Mouse (Mus musculus): ENCODE measurements around the gene Diras2. TPM values are rescaled to one million over a fixed set of nuclear protein-coding genes. Genes with fewer than 3 reads are reported as not detected.
"Not testable (repeated sequence)": the region's sequence is repeated elsewhere in the genome, so short reads cannot be mapped to it uniquely, and the experiment has no call there.

The Diras2 gene
- polyA plus RNA-seq, 1 experiment from 2014 or later: 0.40 TPM

GRCm38 (mm10) chr13:52510172-52510880, 20.8 kb downstream of the Diras2 start:
- Histone ChIP-seq H3K4me2 (no peak overlapping the region), H3K4me1 (no peaks in the 10 kb centered on the region), H3K27ac (no peak overlapping the region), H3K4me3 (replicated peaks) (no peak overlapping the region), H3K27me3 (no peaks in the 10 kb centered on the region), H3K9ac (no peak overlapping the region), H3K9me3 (replicated peaks) (no peaks in the 10 kb centered on the region), H3K36me3 (no peaks in the 10 kb centered on the region)
- no peak for ATAC-seq (replicated peaks; ENCODE audit: low FRiP score)
- 74% methylated on average over 4 of the region's 4 CpGs for WGBS

- no peaks in the 10 kb centered on the region for H3K27me3 ChIP-seq
- WGBS: 91% methylated on average over 35 of the region's 35 CpGs
- ATAC-seq (replicated peaks; ENCODE audit: low FRiP score): no peak
- no peaks in the 10 kb centered on the region for H3K9me3 ChIP-seq (replicated peaks)
- H3K36me3 ChIP-seq: no peaks in the 10 kb centered on the region
- no peaks in the 10 kb centered on the region for H3K4me1 ChIP-seq
- no peak overlapping the region for H3K4me3 ChIP-seq (replicated peaks)
- no peak overlapping the region for H3K27ac ChIP-seq
- H3K9ac ChIP-seq: no peak overlapping the region
- no peak overlapping the region for H3K4me2 ChIP-seq
Measured at GRCm38 (mm10) chr13:52507460-52508293, 23.4 kb downstream of the Diras2 start.

GRCm38 (mm10) chr13:52506822-52507221, 24.3 kb downstream of the Diras2 start:
- H3K36me3 ChIP-seq; H3K27ac ChIP-seq; H3K9me3 ChIP-seq (replicated peaks); H3K4me3 ChIP-seq (replicated peaks); ATAC-seq (replicated peaks; ENCODE audit: low FRiP score); H3K9ac ChIP-seq; H3K4me1 ChIP-seq; H3K4me2 ChIP-seq; H3K27me3 ChIP-seq: not testable (repeated sequence)
- WGBS: 74% methylated on average over 3 of the region's 3 CpGs

GRCm38 (mm10) chr13:52505683-52506285, 25.3 kb downstream of the Diras2 start:
- 76% methylated on average over 5 of the region's 5 CpGs for WGBS
- not testable (repeated sequence) for H3K4me1 ChIP-seq; ATAC-seq (replicated peaks; ENCODE audit: low FRiP score)

GRCm38 (mm10) chr13:52501686-52502085, 29.4 kb downstream of the Diras2 start:
- no peaks in the 10 kb centered on the region for H3K4me1 ChIP-seq
- no peak for ATAC-seq (replicated peaks; ENCODE audit: low FRiP score)
- no peak overlapping the region for H3K9ac ChIP-seq
- H3K9me3 ChIP-seq (replicated peaks): no peaks in the 10 kb centered on the region
- H3K27me3 ChIP-seq: no peaks in the 10 kb centered on the region
- 50% methylated on average over 8 of the region's 8 CpGs for WGBS
- no peak overlapping the region for H3K27ac ChIP-seq
- no peaks in the 10 kb centered on the region for H3K36me3 ChIP-seq
- H3K4me2 ChIP-seq: no peak overlapping the region
- H3K4me3 ChIP-seq (replicated peaks): no peak overlapping the region

More at GRCm38 (mm10) chr13:52505683-52506285, 25.3 kb downstream of the Diras2 start:
- H3K4me3 ChIP-seq (replicated peaks); H3K9ac ChIP-seq; H3K27ac ChIP-seq; H3K27me3 ChIP-seq; H3K36me3 ChIP-seq; H3K9me3 ChIP-seq (replicated peaks); H3K4me2 ChIP-seq: not testable (repeated sequence)

GRCm38 (mm10) chr13:52497029-52497550, 34.0 kb downstream of the Diras2 start:
- Histone ChIP-seq H3K27ac (no peak overlapping the region), H3K36me3 (no peaks in the 10 kb centered on the region), H3K9me3 (replicated peaks) (no peaks in the 10 kb centered on the region), H3K9ac (no peak overlapping the region), H3K4me1 (no peaks in the 10 kb centered on the region), H3K4me3 (replicated peaks) (no peak overlapping the region), H3K27me3 (no peaks in the 10 kb centered on the region), H3K4me2 (no peak overlapping the region)
- 56% methylated on average over 4 of the region's 4 CpGs for WGBS
- ATAC-seq (replicated peaks; ENCODE audit: low FRiP score): no peak

GRCm38 (mm10) chr13:52488821-52489220, 42.3 kb downstream of the Diras2 start:
- no peak overlapping the region for H3K9ac ChIP-seq
- ATAC-seq (replicated peaks; ENCODE audit: low FRiP score): no peak
- H3K27ac ChIP-seq: no peak overlapping the region
- H3K4me3 ChIP-seq (replicated peaks): no peak overlapping the region
- no peaks in the 10 kb centered on the region for H3K27me3 ChIP-seq
- H3K4me2 ChIP-seq: no peak overlapping the region
- no peaks in the 10 kb centered on the region for H3K4me1 ChIP-seq
- H3K9me3 ChIP-seq (replicated peaks): no peaks in the 10 kb centered on the region
- no peaks in the 10 kb centered on the region for H3K36me3 ChIP-seq
- 82% methylated on average over 7 of the region's 7 CpGs for WGBS

GRCm38 (mm10) chr13:52484064-52484463, 47.0 kb downstream of the Diras2 start:
- no peaks in the 10 kb centered on the region for H3K9me3 ChIP-seq (replicated peaks)
- no peak overlapping the region for H3K4me3 ChIP-seq (replicated peaks)
- no peak overlapping the region for H3K4me2 ChIP-seq
- no peaks in the 10 kb centered on the region for H3K27me3 ChIP-seq
- no peak overlapping the region for H3K27ac ChIP-seq
- no peaks in the 10 kb centered on the region for H3K4me1 ChIP-seq
- no peak for ATAC-seq (replicated peaks; ENCODE audit: low FRiP score)
- no peaks in the 10 kb centered on the region for H3K36me3 ChIP-seq
- WGBS: 81% methylated on average over 4 of the region's 4 CpGs
- no peak overlapping the region for H3K9ac ChIP-seq

- WGBS: 85% methylated on average over 2 of the region's 2 CpGs
- H3K4me1 ChIP-seq: no peaks in the 10 kb centered on the region
- H3K4me3 ChIP-seq (replicated peaks): no peak overlapping the region
- no peak for ATAC-seq (replicated peaks; ENCODE audit: low FRiP score)
- H3K4me2 ChIP-seq: no peak overlapping the region
- H3K36me3 ChIP-seq: no peaks in the 10 kb centered on the region
- no peak overlapping the region for H3K9ac ChIP-seq
- no peak overlapping the region for H3K27ac ChIP-seq
- no peaks in the 10 kb centered on the region for H3K27me3 ChIP-seq
- no peaks in the 10 kb centered on the region for H3K9me3 ChIP-seq (replicated peaks)
Measured at GRCm38 (mm10) chr13:52481786-52482185, 49.3 kb downstream of the Diras2 start.

GRCm38 (mm10) chr13:52479146-52479545, 51.9 kb downstream of the Diras2 start:
- Histone ChIP-seq H3K36me3 (no peaks in the 10 kb centered on the region), H3K4me2 (no peak overlapping the region), H3K4me3 (replicated peaks) (no peak overlapping the region), H3K9ac (no peak overlapping the region), H3K9me3 (replicated peaks) (no peaks in the 10 kb centered on the region), H3K27ac (no peak overlapping the region), H3K4me1 (no peaks in the 10 kb centered on the region), H3K27me3 (no peaks in the 10 kb centered on the region)
- WGBS: 87% methylated on average over 5 of the region's 5 CpGs
- ATAC-seq (replicated peaks; ENCODE audit: low FRiP score): no peak

- no peak overlapping the region for H3K27ac ChIP-seq
- no peaks in the 10 kb centered on the region for H3K36me3 ChIP-seq
- no peaks in the 10 kb centered on the region for H3K9me3 ChIP-seq (replicated peaks)
- H3K4me1 ChIP-seq: no peaks in the 10 kb centered on the region
- WGBS: 92% methylated on average over 11 of the region's 11 CpGs
- no peak overlapping the region for H3K4me2 ChIP-seq
- no peak overlapping the region for H3K4me3 ChIP-seq (replicated peaks)
- H3K27me3 ChIP-seq: no peaks in the 10 kb centered on the region
- no peak overlapping the region for H3K9ac ChIP-seq
- ATAC-seq (replicated peaks; ENCODE audit: low FRiP score): no peak
Measured at GRCm38 (mm10) chr13:52476998-52477601, 54.0 kb downstream of the Diras2 start.

- no peaks in the 10 kb centered on the region for H3K4me1 ChIP-seq
- no peak for ATAC-seq (replicated peaks; ENCODE audit: low FRiP score)
- H3K4me3 ChIP-seq (replicated peaks): no peak overlapping the region
- H3K4me2 ChIP-seq: no peak overlapping the region
- H3K27me3 ChIP-seq: no peaks in the 10 kb centered on the region
- H3K9me3 ChIP-seq (replicated peaks): no peaks in the 10 kb centered on the region
- H3K9ac ChIP-seq: no peak overlapping the region
- H3K36me3 ChIP-seq: no peaks in the 10 kb centered on the region
- H3K27ac ChIP-seq: no peak overlapping the region
- WGBS: 66% methylated on average over 3 of the region's 3 CpGs
Measured at GRCm38 (mm10) chr13:52476222-52476621, 54.9 kb downstream of the Diras2 start.

Measured in kidney, embryonic 15.5 days (tissue).